Mouse (Mus musculus) left cerebral cortex, postnatal 36 days (tissue): ENCODE data around the gene Mc3r. TPM values are rescaled to one million over a fixed set of nuclear protein-coding genes. Genes with fewer than 3 reads are reported as not detected.

Experiments
- DNase-seq, 2 experiments: peaks; one replicate each; pipeline ENCODE4 v3.0.0; 2021 to 2022; ENCODE audit warnings: low spot score in 2 of 2, mixed read lengths in 1 of 2
- intact Hi-C: fragments of 180-260 bp; cut with DNase I; formaldehyde crosslinking; loops from one replicate; pipeline ENCODE4 v1.15.1; 2025
- total RNA-seq, 2 experiments: library from RNA; stranded (reverse); gene quantifications; 2 replicates each; pipeline ENCODE4 v1.2.3; 2021

The Mc3r gene
- total RNA-seq, 2 experiments from 2014 or later = 0.14 TPM; not detected in 1

- intact Hi-C loops = no loop called here
These were observed 10.1 kb upstream of the Mc3r start for GRCm38 (mm10) chr2:172238220-172238619.

GRCm38 (mm10) chr2:172241031-172241430 lies 7.3 kb upstream of the Mc3r start:
- DNase-seq = no peak
- intact Hi-C loops = no loop called here

More at GRCm38 (mm10) chr2:172238220-172238619, 10.1 kb upstream of the Mc3r start:
- no peak for DNase-seq

GRCm38 (mm10) chr2:172245497-172245896 lies 2.8 kb upstream of the Mc3r start:
- intact Hi-C loops = no loop called here
- DNase-seq = no peak

DNA sequence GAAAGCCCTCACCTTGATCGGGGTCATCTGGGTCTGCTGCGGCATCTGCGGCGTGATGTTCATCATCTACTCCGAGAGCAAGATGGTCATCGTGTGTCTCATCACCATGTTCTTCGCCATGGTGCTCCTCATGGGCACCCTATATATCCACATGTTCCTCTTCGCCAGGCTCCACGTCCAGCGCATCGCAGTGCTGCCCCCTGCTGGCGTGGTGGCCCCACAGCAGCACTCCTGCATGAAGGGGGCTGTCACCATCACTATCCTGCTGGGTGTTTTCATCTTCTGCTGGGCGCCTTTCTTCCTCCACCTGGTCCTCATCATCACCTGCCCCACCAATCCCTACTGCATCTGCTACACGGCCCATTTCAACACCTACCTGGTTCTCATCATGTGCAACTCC lies 1.0 kb downstream of the Mc3r start:
- intact Hi-C loops = loop anchor here (2.0 kb wide), 1 partner anchor 79 kb away; no protein-coding TSS in a partner anchor
- no peak for DNase-seq

DNA sequence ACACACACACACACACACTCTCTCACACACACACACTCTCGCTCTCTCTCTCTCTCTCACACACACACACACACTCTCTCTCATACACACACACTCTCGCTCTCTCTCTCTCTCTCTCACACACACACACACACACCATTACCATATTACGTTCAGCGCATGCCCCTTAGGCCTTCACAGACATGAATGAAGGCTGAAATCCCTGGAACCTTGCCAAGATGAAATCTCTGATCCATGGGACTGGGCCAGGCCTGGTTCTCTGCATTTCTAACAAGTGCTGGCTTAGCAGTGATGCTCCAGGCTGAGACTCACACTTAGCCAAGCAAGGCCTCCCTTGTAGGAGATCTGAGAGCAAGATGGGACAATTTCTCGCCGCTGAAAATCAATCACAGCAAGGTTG lies 8.1 kb downstream of the Mc3r start:
- intact Hi-C loops = no loop called here
- DNase-seq = no peak

DNA sequence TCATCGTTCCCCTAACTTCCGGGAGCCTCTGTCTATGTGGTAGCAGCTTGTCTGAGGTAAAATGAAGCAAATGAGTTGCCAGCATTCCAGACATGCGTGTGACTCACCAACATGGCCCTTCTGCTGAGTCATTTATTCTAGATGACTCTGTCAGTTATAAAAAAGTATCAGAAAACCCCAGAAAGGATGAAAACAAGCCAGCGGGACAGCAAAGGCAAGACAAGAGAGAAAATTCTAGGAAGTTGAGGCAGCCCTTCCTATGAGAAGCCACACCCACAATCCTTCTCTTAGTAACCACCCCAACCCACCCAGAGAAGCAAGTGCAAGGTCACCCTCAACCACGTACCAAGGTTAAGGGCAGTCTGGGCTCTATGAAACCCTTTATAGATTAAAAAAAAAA lies 8.7 kb downstream of the Mc3r start:
- no peak for DNase-seq

DNA sequence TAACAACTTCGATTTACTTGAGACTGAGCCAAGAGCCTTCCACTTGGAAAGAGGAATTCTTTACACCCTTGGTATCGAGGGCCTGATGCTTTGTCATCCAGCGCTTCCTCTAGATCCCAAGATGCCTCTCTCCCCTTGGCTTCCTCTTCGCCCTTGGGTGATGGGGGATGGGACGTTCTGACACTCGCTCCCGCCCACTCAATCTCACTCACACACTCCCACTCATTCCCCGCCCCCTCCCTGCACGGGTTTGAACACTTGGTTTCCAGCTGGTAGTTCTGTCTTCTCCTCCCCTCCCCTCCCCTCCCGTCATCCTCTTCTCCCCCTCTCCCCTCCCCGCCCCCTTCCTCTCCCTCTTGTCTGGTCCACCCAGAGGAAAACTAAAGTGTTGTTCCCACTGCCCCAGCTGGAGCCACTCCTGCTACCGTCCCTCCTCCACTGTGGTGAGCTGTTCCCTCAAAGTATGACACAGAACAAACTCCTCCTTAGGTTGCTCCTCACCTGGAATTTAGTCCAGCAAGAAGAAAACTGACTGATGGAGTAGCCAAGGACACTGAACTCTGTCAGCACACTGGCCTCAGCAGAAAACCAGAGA lies 9.3 kb downstream of the Mc3r start:
- intact Hi-C loops = no loop called here
- no peak for DNase-seq

More for the DNA sequence above, 8.7 kb downstream of the Mc3r start:
- intact Hi-C loops = no loop called here

- intact Hi-C loops = no loop called here
- DNase-seq = no peak
These were observed 11.8 kb downstream of the Mc3r start for GRCm38 (mm10) chr2:172260064-172260463.

GRCm38 (mm10) chr2:172261441-172261840 lies 13.1 kb downstream of the Mc3r start:
- DNase-seq = no peak
- intact Hi-C loops = no loop called here

- no peak for DNase-seq
- intact Hi-C loops = no loop called here
These were observed 14.9 kb downstream of the Mc3r start for GRCm38 (mm10) chr2:172263216-172263615.

DNA sequence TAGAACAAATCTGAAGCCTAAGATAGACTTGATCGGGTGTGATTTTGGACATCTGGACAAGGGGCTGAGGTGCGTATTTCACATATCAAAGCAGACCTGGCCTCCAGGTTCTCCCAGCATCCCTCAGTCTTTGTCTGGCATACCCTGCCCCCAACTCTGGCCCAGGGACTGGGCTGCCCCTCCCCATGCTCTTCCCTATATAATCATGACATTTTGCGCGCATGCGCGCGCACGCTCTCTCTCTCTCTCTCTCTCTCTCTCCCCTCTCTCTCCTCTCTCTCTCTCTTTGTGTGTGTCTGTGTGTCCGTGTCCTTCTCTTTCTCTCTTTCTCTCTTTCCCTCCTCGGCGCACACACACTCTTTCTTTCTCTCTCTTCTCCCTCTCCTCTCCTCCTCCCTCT lies 21.6 kb downstream of the Mc3r start:
- intact Hi-C loops = no loop called here
- no peak for DNase-seq

DNA sequence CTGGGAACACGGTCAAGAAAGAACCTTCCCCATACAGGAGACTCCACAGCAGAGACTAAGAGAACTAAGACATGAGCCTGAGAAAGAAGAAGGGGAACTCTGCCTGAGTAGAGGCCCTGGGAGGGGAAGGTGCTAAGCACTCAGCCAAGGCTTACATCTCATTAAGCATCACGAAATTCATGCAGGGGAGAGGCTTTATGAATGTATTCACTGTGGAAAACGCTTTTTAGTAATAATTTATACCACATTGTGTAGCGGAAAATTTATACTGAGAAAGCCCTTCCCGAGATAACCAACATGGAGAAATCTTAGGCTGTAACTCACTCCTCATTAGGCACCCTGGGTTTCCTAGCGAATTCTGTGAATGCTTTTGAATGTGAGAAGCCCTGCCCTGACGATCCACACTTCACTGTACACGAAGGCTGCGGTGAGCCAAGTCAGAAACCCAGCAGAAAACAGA lies 22.2 kb downstream of the Mc3r start:
- intact Hi-C loops = no loop called here
- no peak for DNase-seq

- intact Hi-C loops = no loop called here
- no peak for DNase-seq
These were observed 22.8 kb downstream of the Mc3r start for GRCm38 (mm10) chr2:172270974-172271697.

DNA sequence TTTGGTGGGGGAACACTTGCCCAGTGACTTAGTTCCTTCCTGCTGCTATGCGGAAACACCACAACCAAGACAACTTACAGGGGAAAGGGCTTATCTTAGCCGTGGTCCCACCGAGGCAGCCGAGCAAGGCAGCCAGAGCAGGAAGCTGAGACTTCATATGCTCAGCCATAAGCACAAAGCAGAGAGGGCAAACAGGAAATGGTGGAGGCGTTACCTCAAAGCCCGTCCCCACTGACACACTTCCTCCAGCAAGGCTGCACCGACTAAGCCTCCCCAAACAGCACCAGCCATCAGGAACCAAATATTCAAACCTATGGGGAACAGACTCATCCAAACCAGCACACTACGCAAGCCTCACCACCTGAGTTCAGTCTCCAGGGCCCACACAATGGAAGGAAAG lies 26.4 kb downstream of the Mc3r start:
- DNase-seq = no peak
- intact Hi-C loops = no loop called here

DNA sequence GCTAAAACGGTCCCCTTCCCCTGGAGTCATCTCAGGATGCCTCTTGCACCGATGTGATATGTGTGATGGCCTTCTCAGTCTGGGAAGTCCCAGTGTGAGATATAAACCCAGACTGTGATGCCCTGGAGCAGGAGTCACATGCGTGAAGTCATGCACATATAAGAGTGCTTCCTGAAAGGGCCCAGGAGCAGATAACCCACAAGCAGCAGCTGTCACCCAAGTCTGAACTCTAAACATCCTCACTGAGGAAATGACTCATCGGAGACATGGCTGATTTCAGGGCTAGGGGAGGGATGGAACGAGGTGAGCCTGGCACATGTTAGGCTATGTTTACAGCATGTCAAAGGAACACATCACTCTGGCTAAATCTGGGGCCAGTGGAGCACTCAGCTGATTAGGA lies 27.9 kb downstream of the Mc3r start:
- intact Hi-C loops = no loop called here
- DNase-seq = no peak

DNA sequence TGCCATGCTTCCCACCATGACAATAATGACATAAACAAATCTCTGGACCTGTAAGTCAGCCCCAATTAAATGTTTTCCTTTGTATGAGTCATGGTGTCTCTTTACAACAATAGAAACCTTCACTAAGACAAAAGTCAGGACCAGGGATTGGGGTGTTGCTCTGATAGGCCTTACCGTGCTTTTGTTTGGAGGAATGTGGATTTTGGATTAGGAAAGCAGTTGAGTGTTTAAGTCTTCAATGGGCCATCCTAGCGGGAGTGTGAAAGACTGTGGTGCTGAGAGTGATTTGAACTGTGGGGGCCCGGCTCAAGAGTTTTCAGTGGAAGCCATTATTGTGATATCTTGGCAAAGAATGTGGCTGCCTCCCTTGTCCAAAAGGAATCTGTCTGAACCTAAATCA lies 30.7 kb downstream of the Mc3r start:
- no peak for DNase-seq
- intact Hi-C loops = no loop called here

DNA sequence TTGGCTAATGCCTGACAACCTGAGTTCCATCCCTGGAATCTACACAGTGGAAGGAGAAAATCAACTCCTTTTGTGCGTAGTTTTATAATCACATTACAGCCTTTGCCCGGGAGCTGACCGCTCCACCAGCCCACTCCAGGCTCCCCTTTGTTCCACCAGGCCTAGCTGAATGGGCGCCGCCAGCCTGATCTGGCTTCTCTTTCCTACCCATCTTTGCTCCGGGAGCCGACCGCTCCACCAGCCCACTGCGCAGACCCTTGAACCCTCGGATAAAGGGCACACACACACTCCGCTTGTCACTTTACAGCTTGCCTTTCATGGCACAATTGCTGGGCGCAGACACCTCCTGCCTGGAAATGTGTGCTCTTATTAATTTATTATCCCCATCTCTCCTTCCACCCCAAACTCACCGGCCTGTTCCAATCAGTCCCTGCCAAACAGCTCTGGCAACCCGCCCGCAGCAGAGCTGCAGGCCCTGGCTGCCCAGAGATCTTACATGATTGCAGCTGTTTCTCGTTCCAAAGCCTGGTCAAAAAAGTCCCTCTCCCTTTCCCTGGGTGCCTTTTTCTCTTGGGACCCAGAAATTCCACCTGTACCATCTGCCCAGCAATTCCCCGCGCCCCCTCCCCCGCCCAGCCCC lies 33.9 kb downstream of the Mc3r start:
- intact Hi-C loops = no loop called here
- DNase-seq = peak in 1 of 2 experiments; percentile 11

GRCm38 (mm10) chr2:172287715-172288114 lies 39.4 kb downstream of the Mc3r start:
- no peak for DNase-seq
- intact Hi-C loops = no loop called here

GRCm38 (mm10) chr2:172288965-172289364 lies 40.7 kb downstream of the Mc3r start:
- DNase-seq = no peak
- intact Hi-C loops = no loop called here

- no peak for DNase-seq
- intact Hi-C loops = no loop called here
These were observed 41.3 kb downstream of the Mc3r start for GRCm38 (mm10) chr2:172289632-172290031.

- DNase-seq = no peak
- intact Hi-C loops = no loop called here
These were observed 42.2 kb downstream of the Mc3r start for GRCm38 (mm10) chr2:172290474-172290873.
